Mouse (Mus musculus): ENCODE results near the gene Bicd2. TPM values are rescaled to one million over a fixed set of nuclear protein-coding genes. Genes with fewer than 3 reads are reported as not detected.

Gene Bicd2
- polyA plus RNA-seq, 1 experiment = 31.4 TPM

- DNase-seq (ENCODE audit: low read depth) = no peak
These were observed 58.8 kb downstream of the Bicd2 start for GRCm38 (mm10) chr13:49400139-49400538.

GRCm38 (mm10) chr13:49402628-49403027 is 61.2 kb downstream of the Bicd2 start:
- no peak for DNase-seq (ENCODE audit: low read depth)

GRCm38 (mm10) chr13:49407795-49408194 is 66.4 kb downstream of the Bicd2 start:
- no peak for DNase-seq (ENCODE audit: low read depth)

- peak; percentile 66 for DNase-seq (ENCODE audit: low read depth)
These were observed 79.6 kb downstream of the Bicd2 start, which contains the start of gene Ippk for GRCm38 (mm10) chr13:49420754-49421605. TSS of gene Ippk (plus strand) at chr13:49421249.

GRCm38 (mm10) chr13:49421606-49421917 is 80.2 kb downstream of the Bicd2 start:
- no peak for DNase-seq (ENCODE audit: low read depth)

- DNase-seq (ENCODE audit: low read depth) = no peak
These were observed 80.6 kb downstream of the Bicd2 start for GRCm38 (mm10) chr13:49421959-49422358.

- no peak for DNase-seq (ENCODE audit: low read depth)
These were observed 85.4 kb downstream of the Bicd2 start for GRCm38 (mm10) chr13:49426736-49427135.

GRCm38 (mm10) chr13:49428042-49428675 is 86.8 kb downstream of the Bicd2 start:
- DNase-seq (ENCODE audit: low read depth) = no peak

GRCm38 (mm10) chr13:49430529-49430928 is 89.1 kb downstream of the Bicd2 start:
- no peak for DNase-seq (ENCODE audit: low read depth)

GRCm38 (mm10) chr13:49433268-49434029 is 92.1 kb downstream of the Bicd2 start:
- no peak for DNase-seq (ENCODE audit: low read depth)

GRCm38 (mm10) chr13:49435745-49436144 is 94.4 kb downstream of the Bicd2 start:
- no peak for DNase-seq (ENCODE audit: low read depth)

- no peak for DNase-seq (ENCODE audit: low read depth)
These were observed 94.8 kb downstream of the Bicd2 start for GRCm38 (mm10) chr13:49436170-49436569.

Other genes starting within 250 kb of the Bicd2 start
- 13.4 and 21.2 TPM in 2 replicates for gene Wnk2, start 193.6 kb upstream of the Bicd2 start, polyA plus RNA-seq (2012; rRNA removed)
- 121 and 145 TPM in 2 replicates for gene Ninj1, start 154.1 kb upstream of the Bicd2 start, polyA plus RNA-seq (2012; rRNA removed)
- gene Card19, start 125.5 kb upstream of the Bicd2 start, polyA plus RNA-seq (2012; rRNA removed) = 107 and 108 TPM in 2 replicates
- gene Susd3, start 92.9 kb upstream of the Bicd2 start, polyA plus RNA-seq (2012; rRNA removed) = 7.7 and 7.8 TPM in 2 replicates
- 2.2 and 2.6 TPM in 2 replicates for gene Fgd3, start 21.3 kb upstream of the Bicd2 start, polyA plus RNA-seq (2012; rRNA removed)
- 11.0 and 13.2 TPM in 2 replicates for gene Ippk, start 79.7 kb downstream of the Bicd2 start, polyA plus RNA-seq (2012; rRNA removed)
- gene Tes3-ps, start 151.7 kb downstream of the Bicd2 start, polyA plus RNA-seq (2012; rRNA removed) = not detected in 2 replicates
- 3.9 and 4.3 TPM in 2 replicates for gene Ecm2, start 163.2 kb downstream of the Bicd2 start, polyA plus RNA-seq (2012; rRNA removed)
- 4.6 and 5.0 TPM in 2 replicates for gene Aspn, start 202.9 kb downstream of the Bicd2 start, polyA plus RNA-seq (2012; rRNA removed)
- gene Omd, start 240.9 kb downstream of the Bicd2 start, polyA plus RNA-seq (2012; rRNA removed) = 0.93 and 1.2 TPM in 2 replicates